Mouse (Mus musculus): ENCODE measurements around the gene Nek6. TPM values are rescaled to one million over a fixed set of nuclear protein-coding genes. Genes with fewer than 3 reads are reported as not detected.
A peak's percentile ranks its signal among the peaks of the same experiment; 100 is the strongest.

Gene Nek6
- total RNA-seq, 2 experiments from 2014 or later, result 27.0 to 27.9 TPM

GRCm38 (mm10) chr2:38504311-38504710 lies 7.1 kb upstream of the Nek6 start:
- DNase-seq (ENCODE audit: low spot score in 2 of 2), result peak in 1 of 2 experiments; percentile 32
- intact Hi-C loops (cut with DNase I), result no loop called here

GRCm38 (mm10) chr2:38507181-38507580 lies 4.3 kb upstream of the Nek6 start:
- no peak for DNase-seq (ENCODE audit: low spot score in 2 of 2)
- intact Hi-C loops (cut with DNase I), result no loop called here

- no peak for DNase-seq (ENCODE audit: low spot score in 2 of 2)
- intact Hi-C loops (cut with DNase I), result no loop called here
Observed at GRCm38 (mm10) chr2:38509004-38509719, 2.3 kb upstream of the Nek6 start.

- intact Hi-C loops (cut with DNase I), result no loop called here
- peak; percentile 53 to 58 for DNase-seq (ENCODE audit: low spot score in 2 of 2)
Observed at GRCm38 (mm10) chr2:38510120-38510519, 1.3 kb upstream of the Nek6 start.

GRCm38 (mm10) chr2:38512308-38513182 lies 1.1 kb downstream of the Nek6 start:
- intact Hi-C loops (cut with DNase I), result no loop called here
- no peak for DNase-seq (ENCODE audit: low spot score in 2 of 2)

- intact Hi-C loops (cut with DNase I), result no loop called here
- DNase-seq (ENCODE audit: low spot score in 2 of 2), result no peak
Observed at GRCm38 (mm10) chr2:38513183-38513529, 1.7 kb downstream of the Nek6 start.

- intact Hi-C loops (cut with DNase I), result no loop called here
- DNase-seq (ENCODE audit: low spot score in 2 of 2), result no peak
Observed at GRCm38 (mm10) chr2:38514411-38514810, 3.0 kb downstream of the Nek6 start.

- intact Hi-C loops (cut with DNase I), result no loop called here
- no peak for DNase-seq (ENCODE audit: low spot score in 2 of 2)
Observed at GRCm38 (mm10) chr2:38515446-38515845, 4.0 kb downstream of the Nek6 start.

- intact Hi-C loops (cut with DNase I), result no loop called here
- DNase-seq (ENCODE audit: low spot score in 2 of 2), result no peak
Observed at GRCm38 (mm10) chr2:38516471-38516870, 5.0 kb downstream of the Nek6 start.

- no peak for DNase-seq (ENCODE audit: low spot score in 2 of 2)
- intact Hi-C loops (cut with DNase I), result no loop called here
Observed at GRCm38 (mm10) chr2:38517045-38517444, 5.6 kb downstream of the Nek6 start.

GRCm38 (mm10) chr2:38518719-38519118 lies 7.3 kb downstream of the Nek6 start:
- intact Hi-C loops (cut with DNase I), result no loop called here
- no peak for DNase-seq (ENCODE audit: low spot score in 2 of 2)

GRCm38 (mm10) chr2:38519934-38520333 lies 8.5 kb downstream of the Nek6 start:
- intact Hi-C loops (cut with DNase I), result no loop called here
- DNase-seq (ENCODE audit: low spot score in 2 of 2), result no peak

GRCm38 (mm10) chr2:38521618-38522017 lies 10.2 kb downstream of the Nek6 start:
- intact Hi-C loops (cut with DNase I), result no loop called here
- DNase-seq (ENCODE audit: low spot score in 2 of 2), result no peak

GRCm38 (mm10) chr2:38522354-38522753 lies 10.9 kb downstream of the Nek6 start:
- intact Hi-C loops (cut with DNase I), result no loop called here
- no peak for DNase-seq (ENCODE audit: low spot score in 2 of 2)

GRCm38 (mm10) chr2:38523781-38524445 lies 12.5 kb downstream of the Nek6 start:
- intact Hi-C loops (cut with DNase I), result no loop called here
- no peak for DNase-seq (ENCODE audit: low spot score in 2 of 2)

- intact Hi-C loops (cut with DNase I), result no loop called here
Observed at GRCm38 (mm10) chr2:38525034-38525433, 13.6 kb downstream of the Nek6 start.

GRCm38 (mm10) chr2:38529582-38530152 lies 18.2 kb downstream of the Nek6 start:
- no peak for DNase-seq (ENCODE audit: low spot score in 2 of 2)
- intact Hi-C loops (cut with DNase I), result no loop called here

More at GRCm38 (mm10) chr2:38525034-38525433, 13.6 kb downstream of the Nek6 start:
- no peak for DNase-seq (ENCODE audit: low spot score in 2 of 2)

- intact Hi-C loops (cut with DNase I), result no loop called here
- no peak for DNase-seq (ENCODE audit: low spot score in 2 of 2)
Observed at GRCm38 (mm10) chr2:38530955-38531381, 19.5 kb downstream of the Nek6 start.

- intact Hi-C loops (cut with DNase I), result no loop called here
- no peak for DNase-seq (ENCODE audit: low spot score in 2 of 2)
Observed at GRCm38 (mm10) chr2:38533322-38533721, 21.9 kb downstream of the Nek6 start.

GRCm38 (mm10) chr2:38533767-38534166 lies 22.3 kb downstream of the Nek6 start:
- intact Hi-C loops (cut with DNase I), result no loop called here
- no peak for DNase-seq (ENCODE audit: low spot score in 2 of 2)
